Mouse (Mus musculus) lung, postnatal 0 days (tissue): ENCODE data around the gene Dusp6.

ENCODE experiments used
- CTCF ChIP-seq: IDR thresholded peaks from 2 replicates; pipeline ENCODE4 v1.5.1; 2016; ENCODE audit warnings: antibody characterized with exemption, mild to moderate bottlenecking
- EP300 ChIP-seq: IDR thresholded peaks from 2 replicates; pipeline ENCODE4 v1.6.1; 2016; ENCODE audit warnings: antibody characterized with exemption, mild to moderate bottlenecking, control low read depth

- TF ChIP-seq CTCF (no peak), EP300 (peak; percentile 94)
These were observed 7.4 kb downstream of the Dusp6 start for GRCm38 (mm10) chr10:99270406-99270805.
